ENCODE assay signal across 9 mouse cellular contexts in the genomic region with DNA sequence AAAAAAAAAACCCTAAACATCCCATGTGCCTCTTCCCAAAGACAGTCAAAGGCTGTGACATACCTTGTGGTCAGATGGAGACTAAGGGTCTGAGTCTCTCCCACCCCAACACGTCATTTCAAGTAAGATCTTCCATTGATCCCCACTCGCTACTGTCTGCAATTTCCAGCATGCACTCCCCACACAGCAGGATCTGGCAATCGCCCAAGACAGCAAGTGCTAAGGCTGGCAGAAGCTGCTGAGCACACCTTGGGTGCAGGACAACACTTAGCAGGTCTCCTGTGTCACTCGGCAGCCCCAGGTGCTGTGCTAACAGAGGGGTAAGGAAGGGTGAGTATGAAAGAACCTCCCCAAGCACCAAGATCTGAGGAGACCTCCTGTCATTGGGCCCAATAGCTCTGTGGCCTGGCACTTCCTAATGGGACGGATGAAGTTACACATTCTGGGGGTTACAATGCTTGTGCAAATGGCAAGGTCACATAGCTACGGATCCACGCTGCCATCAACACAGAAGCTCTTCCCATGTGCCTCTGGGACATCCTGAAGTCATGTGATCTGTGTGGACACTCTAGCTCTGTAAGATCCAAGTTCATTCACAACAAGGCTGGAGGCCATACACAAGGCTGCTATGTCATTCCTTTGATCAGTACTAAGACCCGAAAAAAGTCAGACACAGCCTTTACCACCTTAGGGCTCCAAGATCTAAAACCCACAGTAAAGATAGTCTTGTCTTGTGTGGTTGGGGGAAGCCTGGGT. TPM values are rescaled to one million over a fixed set of nuclear protein-coding genes. Genes with fewer than 3 reads are reported as not detected.
A peak's percentile ranks its signal among the peaks of the same experiment; 100 is the strongest.
DNase-seq lines count a peak whose midpoint lies in the region; ATAC-seq and TF ChIP-seq lines count a peak whose summit lies in the region.
"Had no signal": no experiment of that assay in that cellular context is flagged by ENCODE, and none has a peak within 500 bp of the region (broad histone marks: within the 10 kb centered on the region; RNA-seq: fewer than 3 reads in every experiment).

No protein-coding gene starts in this region.

- no peaks in the 10 kb centered on the region for H3K36me3 ChIP-seq in kidney, adult 2 months (ENCODE audit: control insufficient read depth, insufficient read depth, low read length)
- H3K36me3 ChIP-seq in hindbrain, embryonic 10.5 days, result no peaks in the 10 kb centered on the region

- no peak for TF ChIP-seq POLR2A in kidney, adult 2 months (IDR thresholded peaks at IDR 0.05; ENCODE audit: low read depth, low read length)

- 45% methylated on average over 8 of the region's 8 CpGs for WGBS in kidney, adult 2 months
- 77% methylated on average over 8 of the region's 8 CpGs for WGBS in hindbrain, embryonic 10.5 days

- H3K4me3 ChIP-seq in kidney, adult 2 months (ENCODE audit: insufficient read depth, low read depth, low read length), result no peak overlapping the region
- H3K4me3 ChIP-seq in hindbrain, embryonic 10.5 days, result no peak overlapping the region

- peak overlapping the region; percentile 99 for H3K27ac ChIP-seq in kidney, adult 2 months (ENCODE audit: insufficient read depth, low read depth, low read length)
- H3K27ac ChIP-seq in hindbrain, embryonic 10.5 days, result no peak overlapping the region

- ATAC-seq in cerebellum, adult (ENCODE audit: insufficient number of reproducible peaks, low FRiP score, low TSS enrichment), result no peak
- peak; percentile 12 for ATAC-seq in megakaryocyte progenitor cell, adult 5-6 weeks (replicated peaks; ENCODE audit: poor library complexity)
- ATAC-seq: lung, postnatal 0 days had no signal

- DNase-seq in cerebellum, adult 11 months, result peak; percentile 70
- peak; percentile 56 for DNase-seq in right cerebral cortex, postnatal 14 days
- no peak for DNase-seq in right cerebral cortex, postnatal 25 days
- peak; percentile 83 for DNase-seq in kidney, adult 2 months
- no peak for DNase-seq in hindbrain, embryonic 10.5 days (ENCODE audit: low spot score)
- no peak for DNase-seq in left cerebral cortex, adult 11 months (ENCODE audit: low spot score)

- no peaks in the 10 kb centered on the region for H3K9me3 ChIP-seq in hindbrain, embryonic 10.5 days

- no peaks in the 10 kb centered on the region for H3K27me3 ChIP-seq in kidney, adult 2 months (replicated peaks; ENCODE audit: control insufficient read depth, insufficient read depth, low read length)
- no peaks in the 10 kb centered on the region for H3K27me3 ChIP-seq in hindbrain, embryonic 10.5 days (ENCODE audit: insufficient read depth, poor library complexity, severe bottlenecking)

- TF ChIP-seq CTCF in kidney, adult 2 months (conservative IDR thresholded peaks at IDR 0.05; ENCODE audit: insufficient read depth, insufficient read length, low read depth, low read length), result no peak

- H3K4me1 ChIP-seq in kidney, adult 2 months (ENCODE audit: control insufficient read depth, insufficient read depth, low read length), result peaks cover 50% of the 10 kb centered on the region
- peaks cover 10% of the 10 kb centered on the region for H3K4me1 ChIP-seq in hindbrain, embryonic 10.5 days (replicated peaks)

RNA-seq across cellular contexts. Expression of a gene that starts 13.5 kb away (rescaled TPM):
- 18.9 and 23.2 TPM in 2 replicates for polyA plus RNA-seq in kidney, adult 2 months (2012; rRNA removed)
- total RNA-seq in megakaryocyte progenitor cell, adult 5-6 weeks (2015), result 17.2 and 20.2 TPM in 2 replicates
- 15.4 and 17.2 TPM in 2 replicates for total RNA-seq in megakaryocyte progenitor cell, adult 5-6 weeks (2017)
- polyA plus RNA-seq in hindbrain, embryonic 10.5 days (2016; fragmentation: Nextera tagmentation; extraction: Ambion mirVana), result 1.5 and 1.6 TPM in 2 replicates

Comparison
In these comparisons a context has a peak if more than half of its experiments do, and no peak if none do; other contexts are left out.
1. DNase-seq: peak in cerebellum, adult 11 months (single experiment), right cerebral cortex, postnatal 14 days (single experiment) and kidney, adult 2 months (single experiment); none in right cerebral cortex, postnatal 25 days (single experiment), hindbrain, embryonic 10.5 days (single experiment) and left cerebral cortex, adult 11 months (single experiment).